Mouse (Mus musculus) E14TG2a.4 (cell line): ENCODE data around the gene Rapgef6.

ENCODE experiments used
- CTCF ChIP-seq: conservative IDR thresholded peaks from 2 replicates; pipeline ENCODE4 v1.5.1; 2014; ENCODE audit warnings: low read length
- NANOG ChIP-seq: IDR thresholded peaks from 2 replicates; pipeline ENCODE4 v1.6.1; 2014; ENCODE audit warnings: borderline replicate concordance, low read length, mixed read lengths
- POU5F1 ChIP-seq: IDR thresholded peaks from 2 replicates; pipeline ENCODE4 v1.6.1; 2014; ENCODE audit warnings: low read length, borderline replicate concordance

DNA sequence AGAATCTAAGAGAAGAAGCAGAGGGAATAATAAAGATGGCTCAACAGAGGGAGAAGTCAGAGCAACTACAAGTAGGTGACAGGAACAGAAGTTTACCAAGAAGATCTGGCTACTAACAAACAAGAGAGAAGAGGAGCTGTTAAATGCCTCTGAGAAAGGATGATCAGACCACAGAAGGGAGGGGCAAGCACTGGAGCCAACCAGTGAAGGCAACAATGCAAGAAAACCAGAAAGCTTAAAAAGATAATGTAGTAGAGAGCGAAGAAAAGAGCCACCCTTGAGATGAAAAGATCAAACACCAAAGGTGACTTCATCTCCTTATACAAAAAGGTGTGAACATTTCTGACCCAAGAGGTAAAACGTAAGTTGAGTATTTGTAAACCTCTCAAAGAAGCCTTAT is 218.7 kb downstream of the Rapgef6 start:
- TF ChIP-seq CTCF, result no peak
- TF ChIP-seq NANOG, result no peak
- TF ChIP-seq POU5F1, result no peak
